Mouse (Mus musculus) frontal cortex, postnatal 14 days (tissue): ENCODE results near the gene Chmp6.

ENCODE experiments used
- DNase-seq, 2 experiments: peaks; one replicate each; pipeline ENCODE4 v3.0.0; 2022; ENCODE audit warnings: low spot score in 2 of 2

Gene Chmp6

DNA sequence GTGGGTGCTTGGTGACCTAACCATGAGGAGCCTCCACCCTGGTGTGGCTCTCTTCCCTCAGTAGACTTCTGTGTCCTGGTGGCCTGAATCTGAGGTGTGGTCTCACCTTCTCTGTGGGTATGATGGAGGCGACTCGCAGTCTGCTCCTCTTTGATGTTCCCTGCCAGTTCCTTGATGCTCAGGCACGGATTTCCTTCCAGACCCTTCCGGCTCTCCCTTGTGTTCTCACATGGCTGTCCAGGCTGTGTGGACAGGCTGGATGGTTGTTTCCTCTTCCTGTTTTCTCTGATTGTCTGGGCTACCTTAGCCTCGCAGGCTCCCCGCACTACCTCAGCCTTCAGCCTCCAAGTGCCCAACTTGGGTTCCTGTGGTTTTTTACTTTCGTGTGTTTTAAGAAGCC lies 45.6 kb downstream of the Chmp6 start:
- no peak for DNase-seq

- DNase-seq: no peak
Measured at GRCm38 (mm10) chr11:119959714-119960113, 46.5 kb downstream of the Chmp6 start.

DNA sequence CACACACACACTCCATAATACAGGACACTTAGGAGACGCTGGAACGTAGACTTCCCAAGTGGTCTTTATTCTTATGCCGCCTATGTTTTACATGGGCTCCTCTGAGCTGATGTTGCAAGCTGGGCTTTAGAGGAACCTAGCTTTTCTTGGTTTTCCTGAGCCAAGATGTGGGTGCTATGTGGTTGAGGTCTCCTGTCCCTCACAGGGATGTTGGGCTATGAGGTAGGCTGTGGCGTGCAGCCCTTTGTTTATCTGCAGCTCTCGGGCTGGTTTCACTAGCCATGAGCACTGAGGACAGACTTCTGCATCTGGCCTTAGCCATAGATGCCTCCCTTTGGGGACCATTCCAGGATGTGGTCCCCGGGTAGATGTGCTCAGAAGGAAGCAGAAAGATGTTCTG lies 47.4 kb downstream of the Chmp6 start:
- no peak for DNase-seq

- no peak for DNase-seq
Measured at GRCm38 (mm10) chr11:119961511-119961910, 48.3 kb downstream of the Chmp6 start.

DNA sequence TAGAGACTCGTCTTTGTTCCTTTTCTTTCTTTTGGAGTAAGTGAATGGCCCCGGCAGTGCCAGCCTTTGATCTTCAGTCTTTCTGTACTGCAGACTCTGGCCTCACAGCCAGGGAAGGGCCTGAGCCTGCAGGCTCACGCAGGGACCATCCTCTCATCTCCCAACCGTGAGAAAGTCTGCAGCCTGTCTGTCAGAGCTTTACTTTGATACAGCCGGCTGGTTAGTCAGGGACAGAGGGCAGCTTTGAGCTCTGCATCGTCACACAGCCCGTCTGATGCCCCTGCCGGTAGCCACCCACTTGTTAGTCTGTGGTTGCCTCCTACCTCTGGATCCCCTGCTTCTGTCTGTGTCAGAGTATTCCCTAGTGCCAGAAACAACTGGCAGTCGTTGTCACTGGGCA lies 51.8 kb downstream of the Chmp6 start:
- no peak for DNase-seq

DNA sequence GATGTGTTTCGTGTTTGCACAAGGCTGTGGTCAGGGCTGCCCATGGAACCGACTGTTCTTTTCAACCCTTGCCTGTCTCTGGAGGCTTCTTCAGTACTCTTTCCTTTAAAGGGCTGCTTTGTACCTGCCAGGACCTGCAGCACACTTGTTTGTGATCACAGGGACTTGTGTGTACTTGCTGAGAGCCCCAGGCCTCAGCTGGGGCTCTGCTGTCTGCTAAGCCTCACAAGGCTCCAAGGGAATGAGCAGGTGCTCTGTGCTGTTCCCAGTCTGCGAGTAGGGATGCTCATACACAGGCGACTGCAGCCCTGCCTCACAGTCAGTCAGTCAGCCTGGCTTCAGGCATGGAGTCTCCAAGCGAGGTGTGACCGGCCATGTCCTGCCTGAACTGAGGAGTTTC lies 53.1 kb downstream of the Chmp6 start:
- no peak for DNase-seq

DNA sequence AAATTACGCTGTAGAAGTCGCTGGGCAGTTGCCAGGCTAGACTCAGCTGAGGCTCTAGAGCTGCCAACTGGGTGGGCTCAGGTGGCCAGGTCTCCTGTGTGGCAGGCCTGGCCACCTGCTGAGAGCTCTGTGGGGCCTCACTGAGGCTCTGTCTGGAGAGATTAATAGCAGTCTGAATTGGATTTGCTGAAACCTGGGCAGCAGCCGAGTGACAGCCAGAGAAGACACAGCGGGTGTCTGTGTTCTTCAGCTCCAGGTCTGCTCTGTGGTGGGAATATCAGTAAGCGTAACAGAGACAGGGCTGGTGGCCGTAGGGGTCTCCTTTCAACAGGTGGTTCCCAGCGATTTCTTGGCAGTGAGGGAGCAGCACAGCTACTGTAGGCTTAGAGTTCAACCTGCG lies 54.2 kb downstream of the Chmp6 start:
- DNase-seq: no peak

DNA sequence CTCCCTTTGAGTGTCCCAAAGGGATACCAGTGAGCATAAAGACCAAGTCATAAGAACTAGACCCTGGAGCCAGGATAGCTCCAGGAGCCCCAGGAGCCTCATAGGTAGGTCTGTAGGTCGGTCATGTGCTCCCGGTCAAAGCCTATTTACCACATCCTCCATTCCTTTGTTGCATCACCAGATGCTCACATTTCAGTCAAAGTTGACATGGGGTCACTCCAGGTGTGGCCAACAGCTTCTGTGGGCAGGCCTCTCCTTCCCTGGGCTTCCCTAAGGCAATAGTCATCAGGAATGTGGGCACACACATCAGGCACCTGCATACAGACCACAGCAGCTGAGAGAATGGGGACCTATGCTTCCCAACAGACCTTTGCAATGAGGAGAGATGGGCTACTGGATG lies 54.7 kb downstream of the Chmp6 start:
- DNase-seq: no peak
